Mouse (Mus musculus) testis, adult 2 months (tissue): ENCODE measurements at regions not wholly inside any gene's neighbourhood (a gene's known extent, or its start where the extent isn't known, plus 50 kb on each side); places are given as distances from the start of the nearest gene placed in this dataset.

ENCODE experiments used
- CTCF ChIP-seq: fragments of 200-500 bp; IDR thresholded peaks from 2 replicates; pipeline ENCODE4 v1.5.1; 2012; ENCODE audit warnings: low read depth, mild to moderate bottlenecking, inconsistent platforms, low read length, moderate library complexity; ENCODE audit not compliant: control insufficient read depth, insufficient read depth, insufficient replicate concordance
- POLR2A ChIP-seq: fragments of 200-500 bp; IDR thresholded peaks from 2 replicates; pipeline ENCODE4 v1.6.1; 2012; ENCODE audit warnings: low read depth, mild to moderate bottlenecking, inconsistent platforms, low read length, moderate library complexity; ENCODE audit not compliant: control insufficient read depth

DNA sequence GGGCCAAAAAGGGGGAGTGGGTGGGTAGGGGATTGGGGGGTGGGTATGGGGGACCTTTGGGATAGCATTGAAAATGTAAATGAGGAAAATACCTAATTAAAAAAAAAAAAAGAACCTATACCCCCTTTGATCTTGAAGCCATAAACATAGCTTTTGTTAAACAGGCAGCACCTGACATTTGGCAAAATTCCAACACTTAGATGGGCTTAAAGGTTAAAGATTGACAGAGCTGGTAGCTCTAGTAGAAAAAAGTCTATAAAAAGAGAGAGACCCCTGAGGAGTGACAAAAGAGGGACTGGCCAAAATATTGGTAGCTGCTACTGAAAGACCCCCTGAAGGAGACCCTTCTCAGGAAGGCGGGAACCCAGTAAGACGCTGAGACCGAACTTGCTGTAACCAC, 1474.0 kb upstream of the Cdh8 start:
- TF ChIP-seq CTCF = no peak
- no peak for TF ChIP-seq POLR2A
